Mouse (Mus musculus): ENCODE data around the gene Tubb2a. TPM values are rescaled to one million over a fixed set of nuclear protein-coding genes. Genes with fewer than 3 reads are reported as not detected.
A peak's percentile ranks its signal among the peaks of the same experiment; 100 is the strongest.

Tubb2a gene
- total and polyA plus RNA-seq, 3 experiments, result 17.6 to 43.0 (median 26.1) TPM

GRCm38 (mm10) chr13:34046421-34047012, 31.3 kb downstream of the Tubb2a start:
- H3K36me3 ChIP-seq (replicated peaks in 1 of 2; ENCODE audit: control insufficient read depth in 1 of 2, insufficient read depth in 1 of 2, low read length in 1 of 2), result peaks cover 2 to 35% of the 10 kb centered on the region in 2 experiments
- peaks cover 3% of the 10 kb centered on the region for H3K9me3 ChIP-seq (replicated peaks; ENCODE audit: low read length)
- H3K9ac ChIP-seq (ENCODE audit: insufficient read depth, low read depth), result no peak overlapping the region
- no peak overlapping the region for H3K4me2 ChIP-seq (ENCODE audit: insufficient read depth, low read depth, poor library complexity, severe bottlenecking)
- no peaks in the 10 kb centered on the region for H3K79me2 ChIP-seq (replicated peaks; ENCODE audit: control insufficient read depth, extremely low read depth, insufficient read depth, poor library complexity, severe bottlenecking)
- no peak overlapping the region for H3K4me3 ChIP-seq (replicated peaks in 1 of 3; ENCODE audit: low read depth in 2 of 3, low read length in 2 of 3, poor library complexity in 1 of 3)
- peaks cover 9 to 24% of the 10 kb centered on the region in 2 experiments for H3K4me1 ChIP-seq (ENCODE audit: control insufficient read depth in 1 of 2, insufficient read depth in 2 of 2)
- H3K27ac ChIP-seq (ENCODE audit: insufficient read depth, low read depth), result no peak overlapping the region
- in situ Hi-C loops (cut with MboI; ENCODE audit: low pct_ligation_motif_present, low pct_unique_long_range_greater_than_20kb, low sequenced_read_pairs) (loop anchor here (10.0 kb wide), 1 partner anchor 588 kb away; no protein-coding TSS in a partner anchor), dilution Hi-C loops (cut with MboI; ENCODE audit: extremely low pct_ligation_motif_present, extremely low pct_unique_long_range_greater_than_20kb, low sequenced_read_pairs) (no loop called here)
- no peaks in the 10 kb centered on the region for H3K27me3 ChIP-seq (replicated peaks)
- TF ChIP-seq CHD1 (IDR thresholded peaks at IDR 0.05; ENCODE audit: low read depth, low read length), result no peak
- no peak for TF ChIP-seq POLR2AphosphoS2 (IDR thresholded peaks at IDR 0.05; ENCODE audit: low read depth, low read length)
- TF ChIP-seq CHD2 (IDR thresholded peaks at IDR 0.05; ENCODE audit: low read length), result peak; percentile 89
- no peak for TF ChIP-seq ZNF384 (IDR thresholded peaks at IDR 0.05; ENCODE audit: low read depth, low read length)
- peak; percentile 38; the same call in 1 of the 2 replicates for TF ChIP-seq HCFC1 (IDR thresholded peaks at IDR 0.05; ENCODE audit: low read depth, low read length)
- no peak for TF ChIP-seq ZMIZ1 (IDR thresholded peaks at IDR 0.05; ENCODE audit: low read depth, low read length)
- no peak for TF ChIP-seq EP300 (IDR thresholded peaks at IDR 0.05; ENCODE audit: low read length)
- TF ChIP-seq ZC3H11A (IDR thresholded peaks at IDR 0.05; ENCODE audit: low read depth, low read length), result peak; percentile 92
- TF ChIP-seq RAD21 (IDR thresholded peaks at IDR 0.05; ENCODE audit: low read depth, low read length), result peak; percentile 99
- no peak for TF ChIP-seq BHLHE40 (IDR thresholded peaks at IDR 0.05; ENCODE audit: low read depth, low read length)
- TF ChIP-seq CTCF (conservative IDR thresholded peaks at IDR 0.05 in 1 of 2, IDR thresholded peaks at IDR 0.05 in 1 of 2; ENCODE audit: low read depth in 2 of 2, low read length in 2 of 2), result peak; percentile 75 to 99
- TF ChIP-seq IRF4 (IDR thresholded peaks at IDR 0.05; ENCODE audit: low read depth, low read length), result peak; percentile 31; the same call in 1 of the 2 replicates
- TF ChIP-seq RCOR1 (conservative IDR thresholded peaks at IDR 0.05; ENCODE audit: low read depth, low read length), result no peak
- TF ChIP-seq MAX (IDR thresholded peaks at IDR 0.05; ENCODE audit: low read length), result 0 out of 2 replicates have a peak, but pooled peaks have one; percentile 12
- TF ChIP-seq KAT2A (IDR thresholded peaks at IDR 0.05; ENCODE audit: insufficient replicate concordance, low read length), result no peak
- no peak for TF ChIP-seq ETS1 (conservative IDR thresholded peaks at IDR 0.05; ENCODE audit: low read depth, low read length)
- peak; percentile 43; the same call in 1 of the 2 replicates for TF ChIP-seq JUND (conservative IDR thresholded peaks at IDR 0.05; ENCODE audit: low read depth, low read length)
- peak; percentile 97 for TF ChIP-seq SMC3 (IDR thresholded peaks at IDR 0.05; ENCODE audit: low read depth, low read length)
- no peak for TF ChIP-seq GABPA (IDR thresholded peaks at IDR 0.05; ENCODE audit: insufficient replicate concordance, low read depth, low read length)
- peak; percentile 38; the same call in 1 of the 2 replicates for TF ChIP-seq ELF1 (IDR thresholded peaks at IDR 0.05; ENCODE audit: low read depth, low read length)
- no peak for TF ChIP-seq UBTF (IDR thresholded peaks at IDR 0.05; ENCODE audit: low read depth, low read length)
- peak; percentile 63; the same call in 1 of the 2 replicates for TF ChIP-seq NELFE (IDR thresholded peaks at IDR 0.05; ENCODE audit: low read depth, low read length)
- no peak for TF ChIP-seq TBP (conservative IDR thresholded peaks at IDR 0.05; ENCODE audit: low read depth, low read length)
- TF ChIP-seq MXI1 (IDR thresholded peaks at IDR 0.05; ENCODE audit: low read depth, low read length), result no peak
- TF ChIP-seq USF2 (conservative IDR thresholded peaks at IDR 0.05; ENCODE audit: low read depth, low read length), result no peak
- TF ChIP-seq MEF2A (IDR thresholded peaks at IDR 0.05; ENCODE audit: borderline replicate concordance, low read depth, low read length), result peak; percentile 72
- TF ChIP-seq PAX5 (IDR thresholded peaks at IDR 0.05; ENCODE audit: low read length), result no peak
- peak; percentile 70; the same call in 1 of the 2 replicates for TF ChIP-seq MYC (IDR thresholded peaks at IDR 0.05; ENCODE audit: low read depth, low read length)
- TF ChIP-seq NRF1 (IDR thresholded peaks at IDR 0.05; ENCODE audit: low read depth, low read length), result 0 out of 2 replicates have a peak, but pooled peaks have one; percentile 39
- TF ChIP-seq JUN (IDR thresholded peaks at IDR 0.05; ENCODE audit: insufficient read depth, low read depth, low read length), result no peak
- TF ChIP-seq TCF12 (IDR thresholded peaks at IDR 0.05; ENCODE audit: low read depth, low read length), result peak; percentile 32; the same call in 1 of the 2 replicates
- 0 out of 2 replicates have a peak, but pooled peaks have one; percentile 54 for TF ChIP-seq MAZ (IDR thresholded peaks at IDR 0.05; ENCODE audit: low read depth, low read length)
- 0 out of 2 replicates have a peak, but pooled peaks have one; percentile 58 for TF ChIP-seq E2F4 (IDR thresholded peaks at IDR 0.05; ENCODE audit: insufficient replicate concordance, low read depth, low read length)
- TF ChIP-seq USF1 (IDR thresholded peaks at IDR 0.05; ENCODE audit: low read depth, low read length), result no peak
- TF ChIP-seq SIN3A (IDR thresholded peaks at IDR 0.05; ENCODE audit: low read length), result peak; percentile 57
- peak; percentile 87 for DNase-seq (ENCODE audit: extremely low read depth)
